Mouse (Mus musculus): ENCODE data around the gene Klf12.

Gene Klf12

DNA sequence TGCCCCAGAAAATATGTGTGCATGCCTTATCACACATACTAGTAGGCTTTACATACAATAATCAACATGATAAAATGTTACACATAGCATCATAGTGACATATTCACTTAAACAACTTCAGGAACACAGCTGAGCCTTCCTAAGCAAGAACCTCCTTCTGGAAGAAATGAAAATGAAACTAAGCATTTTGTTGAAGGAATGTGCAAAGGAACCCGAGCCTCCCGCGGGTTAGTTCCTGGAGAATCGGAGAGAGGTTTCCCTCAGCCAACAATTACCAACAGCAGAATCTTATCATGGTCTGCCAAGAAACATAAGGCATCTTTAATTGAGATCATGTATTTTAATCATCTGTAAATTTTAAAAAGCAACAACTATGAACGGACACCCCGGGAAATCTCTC lies 257.8 kb downstream of the Klf12 start:
- DNase-seq (ENCODE audit: low spot score in 2 of 2) = peak in 1 of 2 experiments; percentile 9

DNA sequence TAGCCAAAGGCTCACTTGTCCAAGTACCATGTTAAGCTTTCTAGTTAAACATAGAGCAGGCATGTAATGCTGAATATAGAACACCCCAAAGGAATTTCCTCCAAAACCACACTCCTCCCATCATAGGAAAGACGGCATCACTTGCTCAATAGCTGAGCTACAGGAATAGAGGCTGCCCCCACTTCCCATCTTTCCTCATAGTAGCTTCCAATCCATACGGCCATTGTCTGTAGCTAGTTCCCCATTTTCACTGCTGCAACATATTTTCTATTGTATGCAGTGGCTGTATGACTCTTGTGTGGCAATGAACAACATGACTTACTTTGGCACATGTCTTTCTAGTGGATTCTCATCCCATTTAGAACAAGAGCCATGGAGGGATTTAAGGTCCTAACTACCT lies 267.3 kb downstream of the Klf12 start:
- no peak for DNase-seq (ENCODE audit: low spot score in 2 of 2)

DNA sequence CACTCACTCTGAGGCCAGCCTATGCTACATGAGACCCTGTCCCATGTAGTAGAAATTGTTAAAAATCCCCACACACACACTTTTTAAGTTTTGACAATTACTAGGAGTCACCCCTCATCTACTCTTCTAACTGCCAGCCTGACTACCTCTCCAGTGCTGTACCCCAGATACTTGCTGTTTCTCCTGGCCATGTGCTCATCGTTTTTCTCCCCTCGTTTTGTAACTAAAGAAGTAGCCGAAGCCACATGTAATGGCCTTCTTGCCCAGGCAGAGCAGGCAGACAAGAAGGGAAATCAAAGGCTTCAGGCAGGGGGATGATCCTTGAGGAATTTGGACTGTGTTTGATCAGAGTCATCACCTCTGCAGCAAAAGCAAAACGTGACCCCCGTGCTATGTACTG lies 274.0 kb downstream of the Klf12 start:
- no peak for DNase-seq (ENCODE audit: low spot score in 2 of 2)

DNA sequence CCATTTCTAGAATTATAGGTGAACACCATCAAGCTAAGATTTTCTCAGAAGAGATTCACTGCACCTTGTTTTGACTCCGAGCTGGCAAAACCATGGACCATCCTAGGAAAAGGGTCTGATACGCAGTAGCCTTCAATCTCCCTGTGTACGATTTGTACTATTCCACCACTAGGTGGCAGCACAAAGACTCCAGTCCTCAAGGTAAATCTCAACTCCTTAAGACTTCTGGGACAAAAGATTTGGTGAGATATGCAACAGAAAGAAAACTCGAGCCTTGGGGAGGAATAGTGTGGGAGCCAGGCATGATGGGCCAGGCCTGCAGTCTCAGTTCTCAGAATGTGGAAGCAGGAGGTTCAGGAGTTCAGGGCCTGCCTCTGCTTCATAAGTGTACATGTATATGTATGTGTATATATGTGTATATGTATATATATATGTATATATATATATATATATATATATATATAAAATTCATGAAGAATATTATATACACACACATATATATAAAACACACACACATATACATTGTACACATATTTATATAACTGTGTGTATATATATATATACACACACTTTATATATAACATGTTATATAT lies 274.6 kb downstream of the Klf12 start:
- DNase-seq (ENCODE audit: low spot score in 2 of 2) = peak; percentile 35 to 40

DNA sequence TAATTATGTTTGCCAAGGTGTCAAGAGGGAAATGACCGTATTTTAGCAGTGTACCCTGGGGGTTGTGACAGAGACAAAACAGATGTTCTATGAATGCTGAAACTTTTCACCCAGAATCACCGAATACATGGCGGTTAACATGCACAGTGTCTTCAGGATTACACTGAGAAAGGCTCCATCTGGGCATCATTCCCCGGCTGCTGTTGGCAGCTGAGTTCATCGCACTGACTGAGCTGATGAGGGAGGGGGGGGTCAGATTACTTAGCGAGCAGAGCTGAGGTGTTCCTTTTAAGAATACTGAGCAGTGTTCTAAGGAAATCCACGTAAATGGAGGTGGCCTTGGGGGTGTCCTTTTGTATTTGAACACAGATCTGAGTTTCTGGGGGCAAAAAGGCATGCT lies 301.0 kb downstream of the Klf12 start:
- no peak for DNase-seq (ENCODE audit: low spot score in 2 of 2)

DNA sequence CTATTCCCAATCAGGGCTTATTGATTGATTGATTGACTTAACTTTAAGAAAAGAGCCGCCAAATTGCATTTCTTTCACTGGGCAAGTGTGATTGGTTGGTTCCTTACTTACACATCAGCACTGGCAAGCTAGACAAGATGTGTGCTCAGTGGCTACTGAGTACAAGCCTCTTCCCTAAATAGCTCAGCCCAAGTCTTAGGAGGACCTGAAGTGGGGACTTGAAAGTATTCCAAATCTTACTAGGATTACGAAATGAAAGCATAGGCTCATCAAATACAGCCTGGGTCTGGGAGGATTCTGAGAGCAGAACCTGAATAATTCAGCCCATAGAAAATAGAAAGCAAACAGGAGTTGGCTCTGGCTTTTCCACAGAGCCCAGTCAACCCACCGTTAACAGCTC lies 303.3 kb downstream of the Klf12 start:
- DNase-seq (ENCODE audit: low spot score in 2 of 2) = no peak

DNA sequence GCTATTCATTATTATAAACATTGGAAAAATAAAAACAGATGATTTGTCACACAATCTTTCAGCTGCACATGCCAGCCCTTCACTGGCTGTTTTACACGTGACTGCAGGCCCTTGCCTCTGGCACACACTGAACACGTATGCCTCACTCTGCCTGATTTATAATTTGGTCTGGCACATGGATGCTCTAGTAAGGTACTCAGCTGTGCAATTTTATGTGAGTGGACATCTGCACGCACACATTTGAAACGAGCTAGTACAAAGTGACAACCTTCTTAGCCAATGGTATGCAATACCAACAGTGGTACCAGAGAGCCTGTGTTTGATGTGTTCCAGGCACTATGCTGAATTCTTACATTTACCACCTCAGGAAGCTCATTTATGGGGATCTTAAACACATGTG lies 316.6 kb downstream of the Klf12 start:
- DNase-seq (ENCODE audit: low spot score in 2 of 2) = no peak

DNA sequence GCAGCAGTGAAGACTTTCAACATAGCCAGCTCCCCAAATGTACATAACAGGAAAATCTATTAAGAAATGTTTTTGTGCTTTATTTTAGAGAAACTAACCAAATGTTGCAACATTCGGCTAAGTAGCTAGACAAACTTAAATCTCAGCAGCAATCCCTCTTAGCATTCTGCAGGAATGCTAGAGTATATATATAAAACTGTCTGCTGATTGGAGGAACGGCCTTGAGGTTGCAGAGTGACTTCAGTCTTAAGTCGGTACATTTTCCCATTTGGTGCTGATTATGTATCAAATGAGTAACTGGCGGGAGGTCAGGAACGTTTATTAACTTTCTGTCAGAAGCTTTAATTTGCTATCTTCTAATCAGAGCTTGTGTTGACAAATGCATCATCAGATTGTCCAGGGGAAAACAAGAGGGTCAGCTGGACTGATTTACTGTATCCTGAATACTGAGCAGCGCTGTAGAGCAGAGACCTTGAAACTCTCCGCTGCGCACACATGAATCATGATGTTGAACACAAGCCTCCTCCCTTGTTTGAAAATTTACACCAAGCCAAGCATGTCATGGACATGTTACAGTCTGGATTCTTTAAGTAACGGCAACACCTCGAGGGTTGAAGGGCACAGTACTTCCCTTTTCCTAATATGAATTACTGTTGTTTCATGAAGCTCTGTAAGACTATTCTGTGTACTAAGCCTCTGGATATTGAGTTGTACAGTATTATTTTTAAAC lies 323.8 kb downstream of the Klf12 start:
- no peak for DNase-seq (ENCODE audit: low spot score in 2 of 2)

DNA sequence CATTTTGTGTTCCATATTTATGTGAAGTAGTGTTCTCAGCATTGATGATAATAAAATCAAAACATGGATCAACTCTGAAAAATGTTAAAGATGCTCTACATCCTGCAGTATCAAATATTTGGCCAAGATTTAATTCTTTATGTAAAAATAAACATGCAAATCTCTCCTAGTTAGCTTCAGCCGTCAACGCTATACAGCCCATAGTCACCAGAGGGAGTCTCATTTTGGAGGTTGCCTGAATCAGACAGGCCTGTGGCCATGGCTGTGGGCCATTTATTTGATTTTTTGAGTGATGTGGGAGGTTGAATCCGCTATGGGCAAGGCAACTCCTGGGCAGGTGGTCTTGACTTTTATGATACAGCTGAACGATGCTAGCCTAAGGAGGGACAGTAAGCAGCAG lies 329.3 kb downstream of the Klf12 start:
- no peak for DNase-seq (ENCODE audit: low spot score in 2 of 2)

DNA sequence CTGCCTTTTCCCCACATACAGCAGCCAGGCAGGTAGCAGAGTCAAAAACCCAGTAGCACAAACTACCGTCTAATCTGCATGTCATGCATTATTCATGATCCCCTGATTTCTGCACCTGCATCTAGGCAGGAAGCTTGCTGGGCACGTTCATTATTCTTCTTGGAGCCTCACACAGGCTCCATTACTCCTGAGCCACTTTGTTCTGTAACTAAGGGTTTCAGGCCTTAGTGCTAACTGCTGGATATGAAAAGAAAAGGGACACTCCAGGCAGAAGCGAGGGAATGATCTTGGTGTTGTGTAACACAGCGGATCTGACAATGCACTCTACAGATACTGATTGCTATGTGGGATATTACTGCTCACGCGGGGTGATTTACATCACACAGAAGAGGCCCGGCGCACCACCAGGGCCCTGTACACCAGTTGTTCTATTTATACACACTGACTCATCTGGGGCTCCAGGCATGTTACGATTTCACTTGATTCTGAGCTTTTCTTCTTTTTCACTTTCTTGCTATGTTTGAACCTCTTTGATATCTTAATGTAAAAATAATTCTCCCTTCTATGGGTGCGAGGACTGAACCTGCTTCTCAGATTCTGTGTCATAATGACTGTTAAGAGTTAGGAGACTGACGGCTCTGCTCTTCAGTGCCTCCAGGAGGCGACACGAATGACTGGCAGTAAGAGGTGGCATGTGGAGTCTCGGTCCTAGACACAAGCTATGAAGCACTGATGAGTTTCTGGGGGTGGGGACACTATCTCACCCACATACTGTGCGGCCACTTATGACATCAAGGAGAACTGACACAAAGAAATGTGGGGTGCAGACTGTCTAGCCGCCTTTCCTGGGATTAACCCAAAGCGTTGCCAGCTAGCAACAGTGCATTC lies 340.0 kb downstream of the Klf12 start:
- peak; percentile 37 to 48 for DNase-seq (ENCODE audit: low spot score in 2 of 2)

DNA sequence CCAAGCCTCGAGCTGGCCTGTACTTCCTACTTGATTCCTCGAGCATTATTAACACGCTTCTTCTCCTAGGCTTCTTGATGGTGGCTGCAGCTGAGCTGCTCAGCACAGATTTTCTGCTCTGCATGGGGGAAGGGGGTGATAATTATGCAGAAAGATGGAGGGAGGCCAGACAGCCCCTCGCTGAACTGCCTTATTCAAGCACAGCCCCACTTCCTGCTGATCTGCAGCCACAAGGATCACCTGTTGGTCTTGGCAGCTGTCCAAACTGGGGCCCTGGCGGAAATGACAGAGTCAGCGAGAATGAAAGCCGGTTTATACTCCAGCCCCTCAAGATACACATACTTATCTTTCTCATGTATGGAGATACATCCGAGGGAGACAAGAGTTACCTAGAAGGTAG lies 341.3 kb downstream of the Klf12 start:
- peak in 1 of 2 experiments; percentile 25 for DNase-seq (ENCODE audit: low spot score in 2 of 2)

DNA sequence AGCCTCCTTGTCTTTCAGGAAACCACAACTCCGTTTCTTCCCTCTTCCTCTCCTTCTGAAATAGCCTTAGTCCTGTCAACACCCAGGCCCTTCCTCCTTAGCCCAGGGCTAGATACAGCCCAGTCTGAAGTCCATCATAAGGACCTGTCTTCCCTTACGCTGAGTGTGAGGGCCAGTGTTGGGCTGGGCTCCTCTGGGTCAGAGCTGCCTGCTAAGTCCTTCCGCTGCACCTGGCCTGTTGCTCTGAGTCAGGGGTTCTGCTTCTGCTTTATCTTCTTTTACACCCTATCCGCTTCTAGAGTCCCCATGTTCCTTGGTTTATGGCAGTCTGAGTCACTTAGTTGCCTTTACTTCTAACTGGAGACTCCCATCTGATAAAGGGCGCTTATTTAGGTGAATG lies 351.0 kb downstream of the Klf12 start:
- no peak for DNase-seq (ENCODE audit: low spot score in 2 of 2)

DNA sequence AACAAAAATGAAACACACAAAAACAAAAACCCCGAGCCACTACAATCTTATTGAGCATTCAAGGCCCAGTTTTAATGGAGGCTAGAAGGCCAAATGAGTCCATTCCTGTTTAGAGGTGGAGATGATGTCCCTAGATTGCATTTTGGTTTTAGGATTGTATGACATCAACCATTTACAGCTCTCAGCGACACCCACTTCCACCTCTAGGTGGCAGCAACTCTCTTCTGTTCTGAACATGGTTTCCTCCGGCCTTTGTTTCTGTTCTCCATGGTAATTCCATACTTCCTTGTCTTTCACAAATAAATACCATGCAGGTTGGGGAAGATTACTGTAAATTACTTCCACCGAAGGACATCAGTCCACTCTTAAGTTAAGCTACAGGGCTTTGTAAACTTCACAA lies 352.6 kb downstream of the Klf12 start:
- peak; percentile 90 to 91 for DNase-seq (ENCODE audit: low spot score in 2 of 2)

DNA sequence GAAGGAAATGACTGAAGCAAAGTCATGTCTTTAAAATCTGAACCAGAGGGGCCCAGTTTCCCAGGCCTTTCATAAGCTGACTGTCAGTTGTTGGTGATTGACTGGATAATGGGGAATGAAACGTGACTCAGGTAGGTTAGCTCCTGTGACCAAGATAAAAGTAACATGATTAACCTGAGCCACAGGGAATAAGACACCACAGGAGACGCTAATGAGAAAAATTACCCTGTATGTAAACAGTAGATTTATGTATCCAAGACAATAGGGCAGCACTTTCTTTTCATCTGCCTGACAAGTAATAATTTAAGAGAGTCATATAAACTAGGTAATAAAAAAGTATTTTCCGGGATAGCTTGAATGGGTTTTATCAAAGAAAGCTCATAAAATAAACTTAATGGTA lies 372.6 kb downstream of the Klf12 start:
- DNase-seq (ENCODE audit: low spot score in 2 of 2) = no peak

DNA sequence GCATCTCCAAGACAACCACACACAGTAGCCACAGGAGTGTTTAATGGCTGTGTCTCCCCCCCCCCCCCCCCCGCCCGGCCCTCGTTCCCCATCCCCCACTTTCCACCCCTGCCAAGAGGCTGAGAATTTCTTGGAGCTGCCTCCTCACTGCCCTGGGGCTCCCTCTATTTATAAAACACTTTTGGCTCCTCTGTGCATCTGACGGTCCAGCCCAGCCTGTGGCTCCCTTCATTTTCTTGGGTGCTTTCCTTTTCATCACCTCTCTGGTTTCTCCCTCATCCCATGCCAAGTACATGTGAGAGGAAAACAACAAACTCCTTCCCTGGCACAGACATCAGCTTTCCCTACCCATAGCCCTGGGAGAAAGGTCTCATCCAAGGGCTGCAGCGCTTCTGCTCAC lies 373.6 kb downstream of the Klf12 start:
- DNase-seq (ENCODE audit: low spot score in 2 of 2) = no peak

DNA sequence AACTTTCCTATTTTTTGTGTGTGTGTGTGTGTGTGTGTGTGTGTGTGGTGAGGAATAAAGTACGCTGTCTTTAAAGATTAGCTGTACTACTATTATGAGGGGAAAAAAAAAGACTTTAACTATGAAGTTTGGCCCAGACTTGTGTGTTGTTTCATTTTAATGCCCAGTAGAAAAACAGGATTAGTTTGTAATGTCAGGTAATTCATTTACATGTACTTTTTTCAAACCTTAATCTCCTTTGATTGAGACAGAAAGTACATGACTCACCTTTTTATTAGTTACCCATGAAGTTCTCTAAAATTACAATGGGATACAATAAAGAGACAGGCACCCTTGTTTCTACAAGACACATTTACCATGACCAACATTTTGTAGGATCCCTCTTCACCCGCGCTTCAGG lies 383.6 kb downstream of the Klf12 start:
- DNase-seq (ENCODE audit: low spot score in 2 of 2) = no peak

DNA sequence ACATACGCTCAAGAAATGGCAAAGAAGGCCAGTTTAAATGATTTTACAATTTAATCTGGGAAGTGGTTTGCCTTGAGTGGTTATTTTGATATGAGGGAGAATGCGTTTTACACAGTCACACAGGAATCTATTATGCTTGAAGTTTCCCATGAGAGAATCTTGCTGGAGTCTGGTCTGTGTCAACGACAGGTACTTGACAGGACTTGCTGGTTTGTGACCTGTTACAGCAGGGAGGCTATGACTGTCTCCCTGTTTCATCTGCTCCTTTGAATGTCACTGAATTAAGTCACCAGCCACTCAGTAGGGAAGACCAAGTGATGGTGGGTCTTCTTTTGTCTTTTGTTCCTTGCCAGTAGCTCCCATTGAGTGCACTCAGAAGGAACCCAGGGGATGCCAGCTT lies 385.6 kb downstream of the Klf12 start:
- DNase-seq (ENCODE audit: low spot score in 2 of 2) = no peak

DNA sequence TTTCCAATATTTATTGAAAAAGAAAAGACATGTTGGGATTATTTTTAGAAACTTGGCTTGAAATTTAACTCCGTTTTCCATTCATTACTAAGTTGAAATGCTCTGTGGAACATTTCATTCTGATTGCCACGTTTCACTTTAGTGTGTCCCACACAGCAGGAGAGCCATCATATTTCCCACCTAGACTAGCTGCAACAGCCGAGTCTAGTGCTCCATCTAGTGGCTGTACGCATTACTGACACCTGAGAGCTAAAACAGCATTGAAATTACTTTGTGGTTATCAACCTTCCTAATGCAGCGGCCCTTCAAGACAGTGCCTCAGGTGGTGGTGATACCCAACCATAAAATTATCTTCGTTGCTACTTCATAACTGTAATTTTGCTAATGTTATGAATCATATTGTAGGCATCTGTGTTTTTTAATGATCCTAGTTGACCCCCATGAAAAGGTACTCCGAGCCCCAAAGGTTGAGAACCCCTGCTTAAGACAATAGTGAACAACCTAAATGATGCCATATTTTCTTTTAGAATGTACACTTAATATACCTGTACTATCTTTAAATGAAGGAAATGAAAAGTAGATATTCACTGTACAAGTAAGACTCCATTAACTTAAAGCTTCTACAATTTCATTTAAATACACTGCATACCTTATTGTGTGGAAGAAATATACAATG lies 389.6 kb downstream of the Klf12 start:
- peak; percentile 84 to 86 for DNase-seq (ENCODE audit: low spot score in 2 of 2)

DNA sequence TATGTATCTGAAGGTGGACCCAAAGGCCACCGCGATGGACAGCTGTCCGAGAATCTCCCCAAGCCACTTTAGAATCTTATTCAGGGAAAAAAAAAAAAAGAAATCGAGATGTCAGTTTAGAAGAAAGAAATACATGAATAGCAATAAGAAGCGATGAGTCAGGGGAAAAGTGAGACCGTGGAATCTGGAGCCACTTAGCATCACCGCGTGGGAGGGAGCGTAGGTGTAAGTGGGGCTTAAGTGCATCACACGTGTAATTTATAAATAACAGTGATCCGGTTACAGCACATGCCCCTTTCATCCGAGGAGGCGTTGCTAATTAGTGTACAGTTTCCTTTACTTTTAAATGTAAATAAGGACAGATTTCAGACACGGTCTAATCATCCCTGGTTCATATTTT lies 390.4 kb downstream of the Klf12 start:
- peak; percentile 70 to 72 for DNase-seq (ENCODE audit: low spot score in 2 of 2)

DNA sequence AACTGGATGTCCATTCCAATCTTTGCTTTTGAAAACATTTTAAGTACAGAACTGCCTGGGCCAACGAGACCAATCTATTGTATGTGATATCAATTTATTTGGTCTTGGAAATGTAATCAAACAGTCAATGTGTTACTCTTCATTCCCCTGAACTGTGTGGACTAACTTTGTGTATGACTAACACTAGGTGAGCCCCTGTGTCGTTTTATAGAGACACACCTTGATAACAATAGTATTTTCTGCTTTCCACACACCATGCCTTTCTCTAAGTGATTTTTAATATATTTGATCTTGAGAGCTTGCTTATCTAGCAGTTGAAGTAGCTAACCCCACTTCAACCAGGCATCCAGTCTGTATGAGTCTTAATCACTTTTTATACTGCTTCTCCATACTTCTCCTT lies 398.0 kb downstream of the Klf12 start:
- no peak for DNase-seq (ENCODE audit: low spot score in 2 of 2)

DNA sequence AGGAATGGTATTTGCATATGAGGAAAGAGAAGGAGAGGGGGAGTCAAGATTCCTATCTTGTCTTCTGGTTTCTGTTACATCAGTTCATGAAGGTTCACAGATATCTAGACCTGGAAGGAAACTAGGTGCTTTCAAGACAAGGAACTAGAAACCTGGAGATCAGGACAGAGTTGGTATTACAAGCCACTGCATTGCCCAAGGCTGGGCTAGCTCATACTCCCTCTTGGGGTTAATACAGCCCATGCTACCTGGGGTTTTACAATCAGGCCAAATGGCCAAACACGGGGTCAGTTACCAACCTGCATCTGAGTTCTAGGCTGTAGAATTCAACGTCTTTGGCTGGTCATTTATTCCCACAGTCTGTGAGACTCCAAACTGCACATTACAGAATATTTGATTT lies 398.9 kb downstream of the Klf12 start:
- DNase-seq (ENCODE audit: low spot score in 2 of 2) = no peak

DNA sequence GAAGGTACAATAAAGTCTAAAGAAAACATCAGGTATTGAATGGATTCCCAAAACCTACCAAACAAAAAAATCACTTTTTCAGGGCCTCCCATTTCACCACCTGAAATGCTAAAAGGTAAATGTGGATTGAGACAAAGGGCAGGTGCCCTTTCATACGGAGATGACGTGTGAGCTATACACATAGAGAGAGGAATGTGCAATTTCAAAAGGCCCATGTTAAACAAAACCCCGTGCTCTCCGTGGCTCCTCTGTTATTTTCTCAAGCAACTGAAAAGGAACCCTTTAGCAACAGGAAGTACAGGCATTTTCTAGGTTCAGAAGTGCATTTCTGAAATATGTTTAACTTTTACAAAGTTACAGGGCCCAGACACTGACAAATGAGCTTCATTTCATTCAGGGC lies 399.4 kb downstream of the Klf12 start:
- DNase-seq (ENCODE audit: low spot score in 2 of 2) = no peak

All from right cerebral cortex, adult 2 months (tissue).